Mouse (Mus musculus): ENCODE results near the gene Ros1. TPM values are rescaled to one million over a fixed set of nuclear protein-coding genes. Genes with fewer than 3 reads are reported as not detected.

The Ros1 gene
- not detected for total RNA-seq (2021)

GRCm38 (mm10) chr10:52194957-52195852, at the start of gene Ros1:
Gene Ros1, minus strand, starts transcription at chr10:52195244.
- DNase-seq (ENCODE audit: extremely low spot score in 1 of 2, low spot score in 1 of 2): no peak

GRCm38 (mm10) chr10:52242680-52243323, 47.8 kb upstream of the Ros1 start:
- DNase-seq (ENCODE audit: extremely low spot score in 1 of 2, low spot score in 1 of 2): no peak

- no peak for DNase-seq (ENCODE audit: extremely low spot score in 1 of 2, low spot score in 1 of 2)
Measured at GRCm38 (mm10) chr10:52242015-52242414, 47.0 kb upstream of the Ros1 start.

- DNase-seq (ENCODE audit: extremely low spot score in 1 of 2, low spot score in 1 of 2): no peak
Measured at GRCm38 (mm10) chr10:52235461-52235860, 40.4 kb upstream of the Ros1 start.

- no peak for DNase-seq (ENCODE audit: extremely low spot score in 1 of 2, low spot score in 1 of 2)
Measured at GRCm38 (mm10) chr10:52234654-52234981, 39.6 kb upstream of the Ros1 start.

GRCm38 (mm10) chr10:52233969-52234653, 39.1 kb upstream of the Ros1 start:
- peak; percentile 16 to 36 for DNase-seq (ENCODE audit: extremely low spot score in 1 of 2, low spot score in 1 of 2)

- DNase-seq (ENCODE audit: extremely low spot score in 1 of 2, low spot score in 1 of 2): peak; percentile 50 to 56
Measured at GRCm38 (mm10) chr10:52233301-52233968, 38.4 kb upstream of the Ros1 start, which contains the start of gene Dcbld1. Gene Dcbld1, plus strand, starts transcription at chr10:52233619.

- peak in 1 of 2 experiments; percentile 23 for DNase-seq (ENCODE audit: extremely low spot score in 1 of 2, low spot score in 1 of 2)
Measured at GRCm38 (mm10) chr10:52232196-52233176, 37.4 kb upstream of the Ros1 start.

GRCm38 (mm10) chr10:52219600-52219999, 24.6 kb upstream of the Ros1 start:
- no peak for DNase-seq (ENCODE audit: extremely low spot score in 1 of 2, low spot score in 1 of 2)

GRCm38 (mm10) chr10:52217564-52217934, 22.5 kb upstream of the Ros1 start:
- DNase-seq (ENCODE audit: extremely low spot score in 1 of 2, low spot score in 1 of 2): peak in 1 of 2 experiments; percentile 24

- DNase-seq (ENCODE audit: extremely low spot score in 1 of 2, low spot score in 1 of 2): peak; percentile 29 to 69
Measured at GRCm38 (mm10) chr10:52216797-52217563, 21.9 kb upstream of the Ros1 start.

- DNase-seq (ENCODE audit: extremely low spot score in 1 of 2, low spot score in 1 of 2): no peak
Measured at GRCm38 (mm10) chr10:52215267-52215818, 20.3 kb upstream of the Ros1 start.

GRCm38 (mm10) chr10:52204006-52204405, 9.0 kb upstream of the Ros1 start:
- DNase-seq (ENCODE audit: extremely low spot score in 1 of 2, low spot score in 1 of 2): no peak

GRCm38 (mm10) chr10:52185900-52186299, 9.1 kb downstream of the Ros1 start:
- no peak for DNase-seq (ENCODE audit: extremely low spot score in 1 of 2, low spot score in 1 of 2)

GRCm38 (mm10) chr10:52182878-52183277, 12.2 kb downstream of the Ros1 start:
- DNase-seq (ENCODE audit: extremely low spot score in 1 of 2, low spot score in 1 of 2): no peak

GRCm38 (mm10) chr10:52174376-52174775, 20.7 kb downstream of the Ros1 start:
- no peak for DNase-seq (ENCODE audit: extremely low spot score in 1 of 2, low spot score in 1 of 2)

- no peak for DNase-seq (ENCODE audit: extremely low spot score in 1 of 2, low spot score in 1 of 2)
Measured at GRCm38 (mm10) chr10:52170489-52170888, 24.6 kb downstream of the Ros1 start.

- no peak for DNase-seq (ENCODE audit: extremely low spot score in 1 of 2, low spot score in 1 of 2)
Measured at GRCm38 (mm10) chr10:52169841-52170240, 25.2 kb downstream of the Ros1 start.
